Mouse (Mus musculus): ENCODE data around the gene Crygn. TPM values are rescaled to one million over a fixed set of nuclear protein-coding genes. Genes with fewer than 3 reads are reported as not detected.

The Crygn gene
- 1.4 and 2.1 TPM in 2 replicates for polyA plus RNA-seq (2015; fragmentation: Nextera tagmentation; extraction: Ambion mirVana)

- no peak for ATAC-seq
- 27% methylated on average over 18 of the region's 18 CpGs for WGBS
- H3K27ac ChIP-seq (ENCODE audit: low read length): no peak within 1 kb of the TSS
These were observed at the start of gene Crygn for GRCm38 (mm10) chr5:24757816-24758215. TSS of gene Crygn (minus strand) at chr5:24758008.

GRCm38 (mm10) chr5:24805222-24805621 lies 47.4 kb upstream of the Crygn start:
- Histone ChIP-seq H3K4me1 (ENCODE audit: control insufficient read depth, insufficient read depth, low read length) (no peaks in the 10 kb centered on the region), H3K4me2 (ENCODE audit: low read length) (no peak overlapping the region), H3K27ac (ENCODE audit: low read length) (no peak overlapping the region), H3K4me3 (ENCODE audit: low read depth, low read length) (no peak overlapping the region), H3K27me3 (ENCODE audit: control insufficient read depth, insufficient read depth, low read depth, low read length) (no peaks in the 10 kb centered on the region), H3K9ac (ENCODE audit: low read depth, low read length) (no peak overlapping the region), H3K9me3 (replicated peaks; ENCODE audit: control insufficient read depth, low read length, poor library complexity, severe bottlenecking) (no peaks in the 10 kb centered on the region), H3K36me3 (ENCODE audit: control insufficient read depth, insufficient read depth, low read length) (peaks cover 26% of the 10 kb centered on the region)
- ATAC-seq: no peak
- WGBS: 80% methylated on average over 6 of the region's 6 CpGs

More at GRCm38 (mm10) chr5:24757816-24758215, at the start of gene Crygn:
- Histone ChIP-seq H3K4me2 (ENCODE audit: low read length) (no peak within 1 kb of the TSS), H3K27me3 (ENCODE audit: control insufficient read depth, insufficient read depth, low read depth, low read length) (no peaks in the 10 kb centered on the region), H3K4me3 (ENCODE audit: low read depth, low read length) (no peak within 1 kb of the TSS), H3K9me3 (replicated peaks; ENCODE audit: control insufficient read depth, low read length, poor library complexity, severe bottlenecking) (no peaks in the 10 kb centered on the region), H3K36me3 (ENCODE audit: control insufficient read depth, insufficient read depth, low read length) (no peaks in the 10 kb centered on the region), H3K4me1 (ENCODE audit: control insufficient read depth, insufficient read depth, low read length) (no peaks in the 10 kb centered on the region), H3K9ac (ENCODE audit: low read depth, low read length) (no peak within 1 kb of the TSS)

- Histone ChIP-seq H3K27ac (ENCODE audit: low read length) (no peak overlapping the region), H3K27me3 (ENCODE audit: control insufficient read depth, insufficient read depth, low read depth, low read length) (no peaks in the 10 kb centered on the region), H3K4me2 (ENCODE audit: low read length) (no peak overlapping the region), H3K36me3 (ENCODE audit: control insufficient read depth, insufficient read depth, low read length) (peaks cover 26% of the 10 kb centered on the region), H3K9ac (ENCODE audit: low read depth, low read length) (no peak overlapping the region), H3K4me3 (ENCODE audit: low read depth, low read length) (no peak overlapping the region), H3K9me3 (replicated peaks; ENCODE audit: control insufficient read depth, low read length, poor library complexity, severe bottlenecking) (no peaks in the 10 kb centered on the region), H3K4me1 (ENCODE audit: control insufficient read depth, insufficient read depth, low read length) (no peaks in the 10 kb centered on the region)
- ATAC-seq: no peak
- 88% methylated on average over 8 of the region's 8 CpGs for WGBS
These were observed 46.9 kb upstream of the Crygn start for GRCm38 (mm10) chr5:24804661-24805060.

GRCm38 (mm10) chr5:24801841-24802624 lies 44.2 kb upstream of the Crygn start:
- no peak overlapping the region for H3K9ac ChIP-seq (ENCODE audit: low read depth, low read length)
- no peaks in the 10 kb centered on the region for H3K27me3 ChIP-seq (ENCODE audit: control insufficient read depth, insufficient read depth, low read depth, low read length)
- ATAC-seq: no peak
- H3K4me3 ChIP-seq (ENCODE audit: low read depth, low read length): no peak overlapping the region
- no peaks in the 10 kb centered on the region for H3K4me1 ChIP-seq (ENCODE audit: control insufficient read depth, insufficient read depth, low read length)
- H3K36me3 ChIP-seq (ENCODE audit: control insufficient read depth, insufficient read depth, low read length): peaks cover 23% of the 10 kb centered on the region
- H3K27ac ChIP-seq (ENCODE audit: low read length): no peak overlapping the region
- WGBS: 87% methylated on average over 6 of the region's 6 CpGs
- no peaks in the 10 kb centered on the region for H3K9me3 ChIP-seq (replicated peaks; ENCODE audit: control insufficient read depth, low read length, poor library complexity, severe bottlenecking)
- H3K4me2 ChIP-seq (ENCODE audit: low read length): no peak overlapping the region

- Histone ChIP-seq H3K4me2 (ENCODE audit: low read length) (no peak overlapping the region), H3K4me3 (ENCODE audit: low read depth, low read length) (no peak overlapping the region), H3K36me3 (ENCODE audit: control insufficient read depth, insufficient read depth, low read length) (peaks cover 13% of the 10 kb centered on the region; the same call in 1 of the 2 replicates), H3K27me3 (ENCODE audit: control insufficient read depth, insufficient read depth, low read depth, low read length) (no peaks in the 10 kb centered on the region), H3K9me3 (replicated peaks; ENCODE audit: control insufficient read depth, low read length, poor library complexity, severe bottlenecking) (no peaks in the 10 kb centered on the region), H3K4me1 (ENCODE audit: control insufficient read depth, insufficient read depth, low read length) (no peaks in the 10 kb centered on the region), H3K27ac (ENCODE audit: low read length) (no peak overlapping the region), H3K9ac (ENCODE audit: low read depth, low read length) (no peak overlapping the region)
- no peak for ATAC-seq
These were observed 42.6 kb upstream of the Crygn start for GRCm38 (mm10) chr5:24800416-24800815.

GRCm38 (mm10) chr5:24798639-24799038 lies 40.8 kb upstream of the Crygn start:
- Histone ChIP-seq H3K9ac (ENCODE audit: low read depth, low read length) (no peak overlapping the region), H3K27me3 (ENCODE audit: control insufficient read depth, insufficient read depth, low read depth, low read length) (no peaks in the 10 kb centered on the region), H3K9me3 (replicated peaks; ENCODE audit: control insufficient read depth, low read length, poor library complexity, severe bottlenecking) (no peaks in the 10 kb centered on the region), H3K4me1 (ENCODE audit: control insufficient read depth, insufficient read depth, low read length) (no peaks in the 10 kb centered on the region), H3K4me3 (ENCODE audit: low read depth, low read length) (no peak overlapping the region), H3K4me2 (ENCODE audit: low read length) (no peak overlapping the region), H3K36me3 (ENCODE audit: control insufficient read depth, insufficient read depth, low read length) (peaks cover 3% of the 10 kb centered on the region; the same call in 1 of the 2 replicates), H3K27ac (ENCODE audit: low read length) (no peak overlapping the region)
- WGBS: 74% methylated on average over 10 of the region's 10 CpGs
- ATAC-seq: no peak

GRCm38 (mm10) chr5:24797858-24798257 lies 40.0 kb upstream of the Crygn start:
- ATAC-seq: no peak
- H3K27me3 ChIP-seq (ENCODE audit: control insufficient read depth, insufficient read depth, low read depth, low read length): no peaks in the 10 kb centered on the region
- H3K4me2 ChIP-seq (ENCODE audit: low read length): no peak overlapping the region
- no peak overlapping the region for H3K9ac ChIP-seq (ENCODE audit: low read depth, low read length)
- no peaks in the 10 kb centered on the region for H3K9me3 ChIP-seq (replicated peaks; ENCODE audit: control insufficient read depth, low read length, poor library complexity, severe bottlenecking)
- WGBS: 65% methylated on average over 7 of the region's 7 CpGs
- no peak overlapping the region for H3K4me3 ChIP-seq (ENCODE audit: low read depth, low read length)
- no peaks in the 10 kb centered on the region for H3K4me1 ChIP-seq (ENCODE audit: control insufficient read depth, insufficient read depth, low read length)
- H3K36me3 ChIP-seq (ENCODE audit: control insufficient read depth, insufficient read depth, low read length): no peaks in the 10 kb centered on the region; the same call in 1 of the 2 replicates
- H3K27ac ChIP-seq (ENCODE audit: low read length): no peak overlapping the region

- Histone ChIP-seq H3K9ac (ENCODE audit: low read depth, low read length) (no peak overlapping the region), H3K36me3 (ENCODE audit: control insufficient read depth, insufficient read depth, low read length) (no peaks in the 10 kb centered on the region), H3K4me1 (ENCODE audit: control insufficient read depth, insufficient read depth, low read length) (no peaks in the 10 kb centered on the region), H3K27me3 (ENCODE audit: control insufficient read depth, insufficient read depth, low read depth, low read length) (no peaks in the 10 kb centered on the region), H3K9me3 (replicated peaks; ENCODE audit: control insufficient read depth, low read length, poor library complexity, severe bottlenecking) (no peaks in the 10 kb centered on the region), H3K4me2 (ENCODE audit: low read length) (no peak overlapping the region), H3K4me3 (ENCODE audit: low read depth, low read length) (no peak overlapping the region), H3K27ac (ENCODE audit: low read length) (no peak overlapping the region)
- ATAC-seq: no peak
- WGBS: 79% methylated on average over 7 of the region's 7 CpGs
These were observed 35.2 kb upstream of the Crygn start for GRCm38 (mm10) chr5:24792961-24793360.

GRCm38 (mm10) chr5:24782957-24783356 lies 25.1 kb upstream of the Crygn start:
- Histone ChIP-seq H3K36me3 (ENCODE audit: control insufficient read depth, insufficient read depth, low read length) (no peaks in the 10 kb centered on the region), H3K9me3 (replicated peaks; ENCODE audit: control insufficient read depth, low read length, poor library complexity, severe bottlenecking) (no peaks in the 10 kb centered on the region), H3K4me2 (ENCODE audit: low read length) (no peak overlapping the region), H3K4me1 (ENCODE audit: control insufficient read depth, insufficient read depth, low read length) (peaks cover 7% of the 10 kb centered on the region), H3K27ac (ENCODE audit: low read length) (no peak overlapping the region), H3K4me3 (ENCODE audit: low read depth, low read length) (no peak overlapping the region), H3K27me3 (ENCODE audit: control insufficient read depth, insufficient read depth, low read depth, low read length) (no peaks in the 10 kb centered on the region), H3K9ac (ENCODE audit: low read depth, low read length) (no peak overlapping the region)
- WGBS: 82% methylated on average over 4 of the region's 4 CpGs
- ATAC-seq: no peak

Measured in midbrain, embryonic 16.5 days (tissue).